Mouse (Mus musculus): ENCODE results near the gene Tmem53. TPM values are rescaled to one million over a fixed set of nuclear protein-coding genes. Genes with fewer than 3 reads are reported as not detected.
A peak's percentile ranks its signal among the peaks of the same experiment; 100 is the strongest.

Gene Tmem53
- 4.8 and 6.1 TPM in 2 replicates for polyA plus RNA-seq (2012; rRNA removed)

DNA sequence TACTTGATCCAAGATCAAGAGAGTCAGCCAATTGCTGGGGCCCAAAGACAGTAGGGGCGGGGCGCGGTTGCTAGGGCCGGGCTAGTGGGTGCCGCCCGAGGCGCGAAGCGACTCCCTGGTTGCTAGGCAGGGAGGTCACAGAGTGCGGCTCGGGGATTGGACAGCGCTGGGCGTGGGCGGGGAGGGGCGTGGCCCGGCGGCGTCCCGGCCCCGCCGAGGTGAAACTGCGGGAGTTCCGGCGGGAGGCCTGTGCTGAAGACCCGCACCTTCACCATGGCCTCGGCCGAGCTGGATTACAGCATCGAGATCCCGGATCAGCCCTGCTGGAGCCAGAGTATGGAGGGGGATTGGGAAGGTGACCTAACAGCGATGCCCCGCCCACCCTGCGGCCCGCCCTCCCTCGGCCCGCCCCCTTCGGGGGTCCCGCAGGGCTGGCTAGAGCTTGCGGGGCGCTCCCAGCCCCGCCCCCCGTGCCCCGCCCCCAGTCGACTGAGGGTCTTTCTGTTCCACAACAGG lies at the start of gene Tmem53, which contains the start of gene Armh1:
TSS of gene Tmem53 (plus strand) at position 151 of the 516 bp plus-strand sequence.
TSS of gene Armh1 (minus strand) at position 325 of the 516 bp plus-strand sequence.
- TF ChIP-seq CTCF (IDR thresholded peaks at IDR 0.05; ENCODE audit: extremely low read depth, insufficient read depth, low read length) = no peak
- TF ChIP-seq POLR2A (IDR thresholded peaks at IDR 0.05; ENCODE audit: extremely low read depth, insufficient read depth, low read length) = 0 out of 2 replicates have a peak, but pooled peaks have one; percentile 14
- Histone ChIP-seq H3K4me3 (ENCODE audit: insufficient read depth, low read length) (peak within 1 kb of the TSS; percentile 75), H3K4me1 (ENCODE audit: control insufficient read depth, insufficient read depth, low read length) (no peaks in the 10 kb centered on the region; the same call in 1 of the 2 replicates), H3K27ac (ENCODE audit: insufficient read depth, low read length) (no peak within 1 kb of the TSS)

DNA sequence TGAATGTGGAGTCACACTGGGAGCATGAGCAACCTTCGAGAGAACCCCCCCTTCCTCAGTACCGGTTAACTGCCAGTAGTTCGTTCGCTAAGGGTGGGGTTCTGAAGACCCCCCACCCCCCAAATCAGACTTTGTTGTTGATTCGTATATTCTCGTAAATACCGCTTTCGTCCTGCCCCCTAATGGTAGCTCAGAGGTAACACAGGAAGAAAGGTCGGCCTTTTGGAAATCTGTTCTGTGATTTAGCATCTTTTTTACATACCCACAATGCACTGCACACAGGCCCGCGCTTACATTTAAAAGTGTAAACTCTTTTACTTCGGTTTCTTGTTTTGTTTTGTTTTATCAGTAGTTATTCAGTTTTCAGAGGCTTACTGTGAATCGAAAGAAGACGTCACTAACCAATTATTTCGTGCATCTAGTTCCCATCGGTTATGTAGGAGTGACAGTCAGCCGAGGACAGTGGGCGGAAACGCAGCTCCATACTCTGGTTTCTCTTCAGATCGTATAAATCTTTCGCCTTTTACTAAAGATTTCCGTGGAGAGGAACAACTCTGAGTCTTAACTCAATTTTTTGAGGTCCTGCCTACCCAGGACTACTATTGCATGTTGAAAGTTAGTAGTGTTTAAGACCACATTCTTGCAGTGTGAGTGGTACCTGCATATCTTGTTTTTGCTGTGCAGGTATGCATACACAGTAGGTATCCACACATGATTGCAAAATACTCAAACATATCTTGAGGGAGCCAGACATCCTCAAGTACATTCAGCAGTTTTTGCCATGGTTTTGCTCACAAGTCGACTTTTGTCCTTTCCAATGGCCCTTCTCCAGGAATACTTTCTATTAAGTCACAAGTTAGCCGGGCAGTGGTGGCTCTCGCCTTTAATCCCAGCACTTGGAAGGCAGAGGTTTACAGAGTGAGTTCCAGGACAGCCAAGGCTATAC lies 49.4 kb upstream of the Tmem53 start:
- Histone ChIP-seq H3K27ac (ENCODE audit: insufficient read depth, low read length) (no peak overlapping the region), H3K4me1 (ENCODE audit: control insufficient read depth, insufficient read depth, low read length) (no peaks in the 10 kb centered on the region), H3K4me3 (ENCODE audit: insufficient read depth, low read length) (peak overlapping the region; percentile 21)
- TF ChIP-seq POLR2A (IDR thresholded peaks at IDR 0.05; ENCODE audit: extremely low read depth, insufficient read depth, low read length) (0 out of 2 replicates have a peak, but pooled peaks have one; percentile 37), CTCF (IDR thresholded peaks at IDR 0.05; ENCODE audit: extremely low read depth, insufficient read depth, low read length) (peak; percentile 33; the same call in 1 of the 2 replicates)

DNA sequence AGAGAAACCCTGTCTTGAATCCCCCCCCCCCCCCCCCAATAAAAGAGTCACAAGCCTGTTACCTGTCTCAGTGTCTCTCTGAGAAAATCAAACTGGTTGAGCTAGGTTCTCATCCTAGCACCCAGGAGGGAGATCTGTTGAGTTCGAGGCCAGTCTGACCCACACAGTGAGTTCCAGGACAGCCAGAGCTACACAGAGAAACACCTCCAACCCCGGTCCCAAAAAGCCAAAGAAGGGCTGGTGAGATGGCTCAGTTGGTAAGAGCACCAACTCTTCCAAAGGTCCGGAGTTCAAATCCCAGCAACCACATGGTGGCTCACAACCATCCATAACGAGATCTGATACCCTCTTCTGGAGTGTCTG lies 48.8 kb upstream of the Tmem53 start:
- TF ChIP-seq POLR2A (IDR thresholded peaks at IDR 0.05; ENCODE audit: extremely low read depth, insufficient read depth, low read length) = no peak
- no peak overlapping the region for H3K27ac ChIP-seq (ENCODE audit: insufficient read depth, low read length)
- H3K4me1 ChIP-seq (ENCODE audit: control insufficient read depth, insufficient read depth, low read length) = no peaks in the 10 kb centered on the region

DNA sequence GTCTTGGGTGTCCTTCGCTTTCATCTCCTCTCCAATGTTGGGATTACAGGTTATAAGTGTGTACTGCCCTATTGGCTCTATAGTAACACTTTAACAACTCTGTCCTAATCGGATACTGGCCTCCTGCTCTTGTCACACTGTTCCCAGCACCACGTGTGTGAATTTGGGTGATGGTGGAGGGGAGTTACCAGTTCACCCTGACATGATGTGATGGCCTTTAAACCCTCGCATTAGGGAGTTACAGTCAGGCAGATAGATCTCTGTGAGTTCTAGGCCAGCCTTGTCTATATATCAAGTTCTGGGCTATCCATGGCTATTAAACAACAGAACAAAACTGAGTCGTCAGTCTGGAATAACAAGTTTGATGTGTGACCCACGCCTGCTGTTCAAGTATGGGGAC lies 42.2 kb upstream of the Tmem53 start:
- H3K27ac ChIP-seq (ENCODE audit: insufficient read depth, low read length) = no peak overlapping the region
- H3K4me3 ChIP-seq (ENCODE audit: insufficient read depth, low read length) = no peak overlapping the region
- no peaks in the 10 kb centered on the region for H3K4me1 ChIP-seq (ENCODE audit: control insufficient read depth, insufficient read depth, low read length)
- no peak for TF ChIP-seq CTCF (IDR thresholded peaks at IDR 0.05; ENCODE audit: extremely low read depth, insufficient read depth, low read length)
- no peak for TF ChIP-seq POLR2A (IDR thresholded peaks at IDR 0.05; ENCODE audit: extremely low read depth, insufficient read depth, low read length)

More for the DNA sequence above, 48.8 kb upstream of the Tmem53 start:
- H3K4me3 ChIP-seq (ENCODE audit: insufficient read depth, low read length) = no peak overlapping the region

DNA sequence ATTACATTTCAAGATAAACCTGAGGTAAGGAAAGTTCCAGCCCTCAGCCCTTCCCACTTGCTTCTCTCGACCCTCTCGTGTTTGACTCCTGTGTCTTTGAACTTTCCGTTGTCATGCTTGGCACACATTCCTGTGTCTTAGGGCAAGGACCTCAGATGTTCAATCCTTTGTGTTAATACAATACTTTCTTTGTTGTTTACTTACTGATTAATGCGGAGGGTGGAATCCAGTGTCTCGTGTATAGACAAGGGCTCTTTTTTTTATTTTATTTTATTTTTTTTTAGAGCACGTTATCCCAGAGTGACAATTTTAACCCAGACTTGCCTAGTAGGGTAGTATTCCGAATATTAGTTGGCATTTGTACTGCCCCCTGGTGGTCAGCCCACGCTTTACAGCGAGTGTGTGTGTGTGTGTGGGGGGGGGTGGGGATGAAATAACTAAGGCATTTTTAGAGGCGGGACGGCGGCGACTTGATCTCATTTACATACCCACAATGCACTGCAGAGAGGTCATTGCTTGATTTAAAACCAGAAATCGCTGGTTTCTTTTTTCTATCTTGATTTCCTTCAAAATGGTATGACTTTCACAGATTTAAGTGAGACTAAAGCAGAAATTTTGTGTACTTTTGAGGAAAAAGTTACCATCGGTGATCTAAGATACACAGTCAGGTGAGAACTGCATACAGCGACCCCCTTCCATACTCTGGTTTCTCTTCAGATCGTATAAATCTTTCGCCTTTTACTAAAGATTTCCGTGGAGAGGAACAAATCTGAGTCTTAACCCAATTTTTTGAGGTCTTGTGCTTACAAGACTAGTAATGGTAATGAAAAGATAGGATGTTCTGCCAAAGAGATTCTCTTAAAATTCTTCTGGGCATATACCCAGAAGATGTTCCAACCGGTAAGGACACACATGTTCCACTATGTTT lies 41.3 kb upstream of the Tmem53 start:
- TF ChIP-seq POLR2A (IDR thresholded peaks at IDR 0.05; ENCODE audit: extremely low read depth, insufficient read depth, low read length) (no peak), CTCF (IDR thresholded peaks at IDR 0.05; ENCODE audit: extremely low read depth, insufficient read depth, low read length) (peak; percentile 46)
- Histone ChIP-seq H3K4me3 (ENCODE audit: insufficient read depth, low read length) (no peak overlapping the region), H3K27ac (ENCODE audit: insufficient read depth, low read length) (no peak overlapping the region), H3K4me1 (ENCODE audit: control insufficient read depth, insufficient read depth, low read length) (no peaks in the 10 kb centered on the region)

GRCm38 (mm10) chr4:117214250-117214649 lies 37.5 kb upstream of the Tmem53 start:
- Histone ChIP-seq H3K27ac (ENCODE audit: insufficient read depth, low read length) (no peak overlapping the region), H3K4me3 (ENCODE audit: insufficient read depth, low read length) (no peak overlapping the region), H3K4me1 (ENCODE audit: control insufficient read depth, insufficient read depth, low read length) (peaks cover 4% of the 10 kb centered on the region)
- TF ChIP-seq CTCF (IDR thresholded peaks at IDR 0.05; ENCODE audit: extremely low read depth, insufficient read depth, low read length) (no peak), POLR2A (IDR thresholded peaks at IDR 0.05; ENCODE audit: extremely low read depth, insufficient read depth, low read length) (no peak)

DNA sequence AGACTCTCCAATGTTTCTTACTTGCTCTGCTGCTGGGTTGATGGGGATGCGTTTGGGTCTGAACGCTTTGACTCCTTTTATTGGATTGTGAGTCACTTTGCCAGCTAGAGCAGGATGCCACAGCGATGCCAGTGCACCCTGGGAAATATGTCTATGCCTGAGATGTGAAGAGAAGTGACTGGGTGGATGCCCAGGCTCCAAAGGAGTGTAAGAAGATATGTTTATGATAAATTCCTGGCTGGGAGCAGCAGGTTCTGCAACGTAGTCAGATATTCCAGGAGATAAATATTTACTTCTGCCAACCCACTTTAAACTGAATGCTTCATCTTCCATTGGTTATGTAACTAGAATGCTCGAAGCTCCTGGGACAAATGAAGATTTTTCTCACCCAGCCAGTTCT lies 34.7 kb upstream of the Tmem53 start:
- no peak overlapping the region for H3K27ac ChIP-seq (ENCODE audit: insufficient read depth, low read length)
- no peak overlapping the region for H3K4me3 ChIP-seq (ENCODE audit: insufficient read depth, low read length)
- H3K4me1 ChIP-seq (ENCODE audit: control insufficient read depth, insufficient read depth, low read length) = peaks cover 4% of the 10 kb centered on the region
- no peak for TF ChIP-seq CTCF (IDR thresholded peaks at IDR 0.05; ENCODE audit: extremely low read depth, insufficient read depth, low read length)
- no peak for TF ChIP-seq POLR2A (IDR thresholded peaks at IDR 0.05; ENCODE audit: extremely low read depth, insufficient read depth, low read length)

- Histone ChIP-seq H3K27ac (ENCODE audit: insufficient read depth, low read length) (no peak overlapping the region), H3K4me3 (ENCODE audit: insufficient read depth, low read length) (no peak overlapping the region), H3K4me1 (ENCODE audit: control insufficient read depth, insufficient read depth, low read length) (peaks cover 4% of the 10 kb centered on the region)
- TF ChIP-seq CTCF (IDR thresholded peaks at IDR 0.05; ENCODE audit: extremely low read depth, insufficient read depth, low read length) (peak; percentile 96), POLR2A (IDR thresholded peaks at IDR 0.05; ENCODE audit: extremely low read depth, insufficient read depth, low read length) (no peak)
Observed at GRCm38 (mm10) chr4:117218517-117219219, 33.1 kb upstream of the Tmem53 start.
